Mouse (Mus musculus) heart, embryonic 10.5 days (tissue): ENCODE measurements around the gene Elmo1. TPM values are rescaled to one million over a fixed set of nuclear protein-coding genes. Genes with fewer than 3 reads are reported as not detected.

Experiments
- DNase-seq: peaks from one replicate; pipeline ENCODE4 v3.0.0-alpha.2; 2017; ENCODE audit warnings: low spot score
- H3K27ac ChIP-seq: fragments of 300-500 bp; sonication (generic); 2 replicates; pipeline ENCODE4 v1.5.1; 2016; ENCODE audit warnings: mild to moderate bottlenecking
- H3K27me3 ChIP-seq: fragments of 300-500 bp; sonication (generic); 2 replicates; pipeline ENCODE4 v1.6.1; 2016; ENCODE audit warnings: mild to moderate bottlenecking; ENCODE audit not compliant: poor library complexity, insufficient read depth, severe bottlenecking
- H3K36me3 ChIP-seq: fragments of 300-500 bp; sonication (generic); 2 replicates; pipeline ENCODE4 v1.6.1; 2016; ENCODE audit warnings: mild to moderate bottlenecking, moderate library complexity
- H3K4me1 ChIP-seq: fragments of 300-500 bp; sonication (generic); 2 replicates; pipeline ENCODE4 v1.6.1; 2016; ENCODE audit warnings: mild to moderate bottlenecking
- H3K4me3 ChIP-seq: fragments of 300-500 bp; sonication (generic); 2 replicates; pipeline ENCODE4 v1.5.1; 2016; ENCODE audit warnings: mild to moderate bottlenecking, moderate library complexity
- H3K9me3 ChIP-seq: fragments of 300-500 bp; sonication (generic); 2 replicates; pipeline ENCODE4 v1.6.1; 2016; ENCODE audit warnings: mild to moderate bottlenecking, moderate library complexity
- WGBS: fragments of 180-500 bp; shearing (Covaris S2); methylation state at CpG from one replicate; pipeline ENCODE4 v1.1.7; 2016; 5-methylcytosine and 5-hydroxymethylcytosine counted together
- polyA plus RNA-seq: library from polyadenylated mRNA; unstranded; fragments of >200 nt; fragmentation: Nextera tagmentation; extraction: Ambion mirVana; gene quantifications from 2 replicates; pipeline ENCODE4 v1.2.1, GENCODE M21; 2016

Elmo1 gene
- polyA plus RNA-seq, 1 experiment from 2014 or later: 9.4 TPM

GRCm38 (mm10) chr13:20491666-20492065 is 401.3 kb downstream of the Elmo1 start:
- 65% methylated on average over 3 of the region's 3 CpGs for WGBS
- Histone ChIP-seq H3K4me3 (no peak overlapping the region), H3K27me3 (no peaks in the 10 kb centered on the region), H3K36me3 (no peaks in the 10 kb centered on the region), H3K4me1 (no peaks in the 10 kb centered on the region), H3K9me3 (no peaks in the 10 kb centered on the region), H3K27ac (no peak overlapping the region)
- no peak for DNase-seq

- 74% methylated on average over 6 of the region's 6 CpGs for WGBS
- no peaks in the 10 kb centered on the region for H3K9me3 ChIP-seq
- H3K4me3 ChIP-seq: no peak overlapping the region
- H3K4me1 ChIP-seq: no peaks in the 10 kb centered on the region
- no peaks in the 10 kb centered on the region for H3K36me3 ChIP-seq
- no peak overlapping the region for H3K27ac ChIP-seq
- DNase-seq: no peak
- no peaks in the 10 kb centered on the region for H3K27me3 ChIP-seq
Measured at GRCm38 (mm10) chr13:20494047-20494739, 403.8 kb downstream of the Elmo1 start.

- Histone ChIP-seq H3K27ac (no peak overlapping the region), H3K4me3 (no peak overlapping the region), H3K4me1 (peaks cover 3% of the 10 kb centered on the region; the same call in 1 of the 2 replicates), H3K36me3 (no peaks in the 10 kb centered on the region), H3K9me3 (no peaks in the 10 kb centered on the region), H3K27me3 (no peaks in the 10 kb centered on the region)
- DNase-seq: no peak
Measured at GRCm38 (mm10) chr13:20501923-20502322, 411.5 kb downstream of the Elmo1 start.

GRCm38 (mm10) chr13:20503371-20503770 is 413.0 kb downstream of the Elmo1 start:
- WGBS: 90% methylated on average over 3 of the region's 3 CpGs
- Histone ChIP-seq H3K4me1 (peaks cover 6% of the 10 kb centered on the region; the same call in 1 of the 2 replicates), H3K27ac (no peak overlapping the region), H3K9me3 (no peaks in the 10 kb centered on the region), H3K27me3 (no peaks in the 10 kb centered on the region), H3K4me3 (no peak overlapping the region), H3K36me3 (no peaks in the 10 kb centered on the region)
- no peak for DNase-seq

GRCm38 (mm10) chr13:20507381-20508129 is 417.2 kb downstream of the Elmo1 start:
- no peak overlapping the region for H3K4me3 ChIP-seq
- WGBS: 69% methylated on average over 10 of the region's 10 CpGs
- H3K4me1 ChIP-seq: peaks cover 6% of the 10 kb centered on the region; the same call in 1 of the 2 replicates
- no peaks in the 10 kb centered on the region for H3K36me3 ChIP-seq
- H3K27ac ChIP-seq: no peak overlapping the region
- no peaks in the 10 kb centered on the region for H3K27me3 ChIP-seq
- no peaks in the 10 kb centered on the region for H3K9me3 ChIP-seq
- no peak for DNase-seq

GRCm38 (mm10) chr13:20511026-20511425 is 420.6 kb downstream of the Elmo1 start:
- no peak overlapping the region for H3K27ac ChIP-seq
- no peaks in the 10 kb centered on the region for H3K9me3 ChIP-seq
- H3K4me3 ChIP-seq: no peak overlapping the region
- no peaks in the 10 kb centered on the region for H3K36me3 ChIP-seq
- no peaks in the 10 kb centered on the region for H3K27me3 ChIP-seq
- 87% methylated on average over 4 of the region's 4 CpGs for WGBS
- no peak for DNase-seq
- 0 out of 2 replicates have a peak, but pooled peaks cover 3% of the 10 kb centered on the region for H3K4me1 ChIP-seq

- Histone ChIP-seq H3K9me3 (no peaks in the 10 kb centered on the region), H3K27ac (no peak overlapping the region), H3K4me3 (no peak overlapping the region), H3K36me3 (no peaks in the 10 kb centered on the region), H3K4me1 (0 out of 2 replicates have a peak, but pooled peaks cover 3% of the 10 kb centered on the region), H3K27me3 (no peaks in the 10 kb centered on the region)
- no peak for DNase-seq
- WGBS: 75% methylated on average over 10 of the region's 10 CpGs
Measured at GRCm38 (mm10) chr13:20512317-20513240, 422.2 kb downstream of the Elmo1 start.

GRCm38 (mm10) chr13:20514721-20515120 is 424.3 kb downstream of the Elmo1 start:
- Histone ChIP-seq H3K9me3 (no peaks in the 10 kb centered on the region), H3K36me3 (no peaks in the 10 kb centered on the region), H3K4me1 (no peaks in the 10 kb centered on the region), H3K27ac (no peak overlapping the region), H3K27me3 (no peaks in the 10 kb centered on the region), H3K4me3 (no peak overlapping the region)
- DNase-seq: no peak
- 82% methylated on average over 3 of the region's 3 CpGs for WGBS

- Histone ChIP-seq H3K27me3 (no peaks in the 10 kb centered on the region), H3K4me3 (no peak overlapping the region), H3K27ac (no peak overlapping the region), H3K9me3 (no peaks in the 10 kb centered on the region), H3K4me1 (no peaks in the 10 kb centered on the region), H3K36me3 (no peaks in the 10 kb centered on the region)
- no peak for DNase-seq
- WGBS: 64% methylated on average over 4 of the region's 4 CpGs
Measured at GRCm38 (mm10) chr13:20516096-20516495, 425.7 kb downstream of the Elmo1 start.

- no peaks in the 10 kb centered on the region for H3K9me3 ChIP-seq
- no peaks in the 10 kb centered on the region for H3K4me1 ChIP-seq
- DNase-seq: no peak
- no peaks in the 10 kb centered on the region for H3K36me3 ChIP-seq
- no peak overlapping the region for H3K27ac ChIP-seq
- H3K4me3 ChIP-seq: no peak overlapping the region
- 83% methylated on average over 4 of the region's 4 CpGs for WGBS
- H3K27me3 ChIP-seq: no peaks in the 10 kb centered on the region
Measured at GRCm38 (mm10) chr13:20517702-20518101, 427.3 kb downstream of the Elmo1 start.

- no peak for DNase-seq
- Histone ChIP-seq H3K4me3 (no peak overlapping the region), H3K27me3 (no peaks in the 10 kb centered on the region), H3K36me3 (no peaks in the 10 kb centered on the region), H3K27ac (no peak overlapping the region), H3K4me1 (no peaks in the 10 kb centered on the region), H3K9me3 (no peaks in the 10 kb centered on the region)
- 77% methylated on average over 3 of the region's 3 CpGs for WGBS
Measured at GRCm38 (mm10) chr13:20521492-20521891, 431.1 kb downstream of the Elmo1 start.

- Histone ChIP-seq H3K9me3 (no peaks in the 10 kb centered on the region), H3K4me1 (no peaks in the 10 kb centered on the region), H3K36me3 (no peaks in the 10 kb centered on the region), H3K27ac (no peak overlapping the region), H3K27me3 (no peaks in the 10 kb centered on the region), H3K4me3 (no peak overlapping the region)
- DNase-seq: no peak
- 69% methylated on average over 1 of the region's 1 CpGs for WGBS
Measured at GRCm38 (mm10) chr13:20523671-20524070, 433.3 kb downstream of the Elmo1 start.

GRCm38 (mm10) chr13:20525844-20526243 is 435.4 kb downstream of the Elmo1 start:
- 76% methylated on average over 4 of the region's 4 CpGs for WGBS
- H3K27ac ChIP-seq: no peak overlapping the region
- no peak for DNase-seq
- no peaks in the 10 kb centered on the region for H3K36me3 ChIP-seq
- no peaks in the 10 kb centered on the region for H3K9me3 ChIP-seq
- H3K4me1 ChIP-seq: no peaks in the 10 kb centered on the region
- H3K27me3 ChIP-seq: no peaks in the 10 kb centered on the region
- H3K4me3 ChIP-seq: no peak overlapping the region
